Mouse (Mus musculus): ENCODE data around the gene Fnbp4. TPM values are rescaled to one million over a fixed set of nuclear protein-coding genes. Genes with fewer than 3 reads are reported as not detected.

Fnbp4 gene
- polyA plus RNA-seq, 1 experiment: 8.2 TPM

- no peak overlapping the region for H3K4me3 ChIP-seq (ENCODE audit: insufficient read depth, low read depth, low read length)
- 0 out of 2 replicates have a peak overlapping the region, but pooled peaks have one; percentile 4 for H3K27ac ChIP-seq (replicated peaks; ENCODE audit: low read depth, low read length)
- peaks cover 10% of the 10 kb centered on the region; the same call in 1 of the 2 replicates for H3K4me1 ChIP-seq (ENCODE audit: control insufficient read depth, insufficient read depth, insufficient read length, low read length)
Measured at GRCm38 (mm10) chr2:90749676-90750459, 4.7 kb downstream of the Fnbp4 start.

GRCm38 (mm10) chr2:90753565-90753964 lies 8.4 kb downstream of the Fnbp4 start:
- Histone ChIP-seq H3K27ac (replicated peaks; ENCODE audit: low read depth, low read length) (no peak overlapping the region), H3K4me3 (ENCODE audit: insufficient read depth, low read depth, low read length) (no peak overlapping the region), H3K4me1 (ENCODE audit: control insufficient read depth, insufficient read depth, insufficient read length, low read length) (peaks cover 4% of the 10 kb centered on the region; the same call in 1 of the 2 replicates)

GRCm38 (mm10) chr2:90754188-90754587 lies 9.0 kb downstream of the Fnbp4 start:
- H3K27ac ChIP-seq (replicated peaks; ENCODE audit: low read depth, low read length): no peak overlapping the region
- H3K4me3 ChIP-seq (ENCODE audit: insufficient read depth, low read depth, low read length): no peak overlapping the region
- H3K4me1 ChIP-seq (ENCODE audit: control insufficient read depth, insufficient read depth, insufficient read length, low read length): peaks cover 4% of the 10 kb centered on the region; the same call in 1 of the 2 replicates

- Histone ChIP-seq H3K4me3 (ENCODE audit: insufficient read depth, low read depth, low read length) (no peak overlapping the region), H3K27ac (replicated peaks; ENCODE audit: low read depth, low read length) (no peak overlapping the region), H3K4me1 (ENCODE audit: control insufficient read depth, insufficient read depth, insufficient read length, low read length) (no peaks in the 10 kb centered on the region)
Measured at GRCm38 (mm10) chr2:90765123-90765522, 20.0 kb downstream of the Fnbp4 start.

- H3K4me1 ChIP-seq (ENCODE audit: control insufficient read depth, insufficient read depth, insufficient read length, low read length): no peaks in the 10 kb centered on the region
Measured at GRCm38 (mm10) chr2:90781323-90781722, 36.2 kb downstream of the Fnbp4 start.

GRCm38 (mm10) chr2:90781938-90782337 lies 36.8 kb downstream of the Fnbp4 start:
- Histone ChIP-seq H3K27ac (replicated peaks; ENCODE audit: low read depth, low read length) (no peak overlapping the region), H3K4me3 (ENCODE audit: insufficient read depth, low read depth, low read length) (no peak overlapping the region), H3K4me1 (ENCODE audit: control insufficient read depth, insufficient read depth, insufficient read length, low read length) (no peaks in the 10 kb centered on the region)

More at GRCm38 (mm10) chr2:90781323-90781722, 36.2 kb downstream of the Fnbp4 start:
- H3K27ac ChIP-seq (replicated peaks; ENCODE audit: low read depth, low read length): no peak overlapping the region
- no peak overlapping the region for H3K4me3 ChIP-seq (ENCODE audit: insufficient read depth, low read depth, low read length)

GRCm38 (mm10) chr2:90782458-90782857 lies 37.3 kb downstream of the Fnbp4 start, which contains the start of gene Agbl2:
Gene Agbl2, plus strand, starts transcription at chr2:90782727.
- Histone ChIP-seq H3K27ac (replicated peaks; ENCODE audit: low read depth, low read length) (no peak within 1 kb of the TSS), H3K4me3 (ENCODE audit: insufficient read depth, low read depth, low read length) (peak within 1 kb of the TSS; percentile 55), H3K4me1 (ENCODE audit: control insufficient read depth, insufficient read depth, insufficient read length, low read length) (no peaks in the 10 kb centered on the region)

GRCm38 (mm10) chr2:90782901-90783486 lies 37.8 kb downstream of the Fnbp4 start:
- H3K27ac ChIP-seq (replicated peaks; ENCODE audit: low read depth, low read length): no peak overlapping the region
- H3K4me3 ChIP-seq (ENCODE audit: insufficient read depth, low read depth, low read length): peak overlapping the region; percentile 55
- H3K4me1 ChIP-seq (ENCODE audit: control insufficient read depth, insufficient read depth, insufficient read length, low read length): no peaks in the 10 kb centered on the region

- Histone ChIP-seq H3K4me1 (ENCODE audit: control insufficient read depth, insufficient read depth, insufficient read length, low read length) (no peaks in the 10 kb centered on the region), H3K27ac (replicated peaks; ENCODE audit: low read depth, low read length) (no peak overlapping the region), H3K4me3 (ENCODE audit: insufficient read depth, low read depth, low read length) (no peak overlapping the region)
Measured at GRCm38 (mm10) chr2:90788126-90788525, 43.0 kb downstream of the Fnbp4 start.

GRCm38 (mm10) chr2:90808241-90809126 lies 63.3 kb downstream of the Fnbp4 start:
- Histone ChIP-seq H3K4me1 (ENCODE audit: control insufficient read depth, insufficient read depth, insufficient read length, low read length) (no peaks in the 10 kb centered on the region), H3K4me3 (ENCODE audit: insufficient read depth, low read depth, low read length) (no peak overlapping the region), H3K27ac (replicated peaks; ENCODE audit: low read depth, low read length) (no peak overlapping the region)

- H3K27ac ChIP-seq (replicated peaks; ENCODE audit: low read depth, low read length): no peak overlapping the region
- no peak overlapping the region for H3K4me3 ChIP-seq (ENCODE audit: insufficient read depth, low read depth, low read length)
- H3K4me1 ChIP-seq (ENCODE audit: control insufficient read depth, insufficient read depth, insufficient read length, low read length): no peaks in the 10 kb centered on the region
Measured at GRCm38 (mm10) chr2:90810751-90811150, 65.6 kb downstream of the Fnbp4 start.

GRCm38 (mm10) chr2:90815266-90815665 lies 70.1 kb downstream of the Fnbp4 start:
- no peak overlapping the region for H3K27ac ChIP-seq (replicated peaks; ENCODE audit: low read depth, low read length)

GRCm38 (mm10) chr2:90816144-90816543 lies 71.0 kb downstream of the Fnbp4 start:
- Histone ChIP-seq H3K4me3 (ENCODE audit: insufficient read depth, low read depth, low read length) (no peak overlapping the region), H3K4me1 (ENCODE audit: control insufficient read depth, insufficient read depth, insufficient read length, low read length) (no peaks in the 10 kb centered on the region), H3K27ac (replicated peaks; ENCODE audit: low read depth, low read length) (no peak overlapping the region)

More at GRCm38 (mm10) chr2:90815266-90815665, 70.1 kb downstream of the Fnbp4 start:
- Histone ChIP-seq H3K4me3 (ENCODE audit: insufficient read depth, low read depth, low read length) (no peak overlapping the region), H3K4me1 (ENCODE audit: control insufficient read depth, insufficient read depth, insufficient read length, low read length) (no peaks in the 10 kb centered on the region)

- H3K27ac ChIP-seq (replicated peaks; ENCODE audit: low read depth, low read length): no peak overlapping the region
- no peak overlapping the region for H3K4me3 ChIP-seq (ENCODE audit: insufficient read depth, low read depth, low read length)
Measured at GRCm38 (mm10) chr2:90818710-90819109, 73.5 kb downstream of the Fnbp4 start.

GRCm38 (mm10) chr2:90820894-90821293 lies 75.7 kb downstream of the Fnbp4 start:
- H3K4me3 ChIP-seq (ENCODE audit: insufficient read depth, low read depth, low read length): no peak overlapping the region
- no peak overlapping the region for H3K27ac ChIP-seq (replicated peaks; ENCODE audit: low read depth, low read length)
- H3K4me1 ChIP-seq (ENCODE audit: control insufficient read depth, insufficient read depth, insufficient read length, low read length): no peaks in the 10 kb centered on the region

More at GRCm38 (mm10) chr2:90818710-90819109, 73.5 kb downstream of the Fnbp4 start:
- H3K4me1 ChIP-seq (ENCODE audit: control insufficient read depth, insufficient read depth, insufficient read length, low read length): no peaks in the 10 kb centered on the region
